Mouse (Mus musculus): ENCODE data around the gene Vmn1r107.
"Not testable (repeated sequence)": the region's sequence is repeated elsewhere in the genome, so short reads cannot be mapped to it uniquely, and the experiment has no call there.

Gene Vmn1r107

GRCm38 (mm10) chr7:20668618-20669017, at the start of gene Vmn1r107:
Gene Vmn1r107, plus strand, starts transcription at chr7:20668918.
- in situ Hi-C loops (cut with MboI): not testable (repeated sequence)

GRCm38 (mm10) chr7:20703116-20703515, 34.4 kb downstream of the Vmn1r107 start, which contains the start of gene Vmn1r111:
Gene Vmn1r111, minus strand, starts transcription at chr7:20703216.
- in situ Hi-C loops (cut with MboI): not testable (repeated sequence)
